Mouse (Mus musculus): ENCODE measurements around the gene Gm9903. TPM values are rescaled to one million over a fixed set of nuclear protein-coding genes. Genes with fewer than 3 reads are reported as not detected.

Gene Gm9903
- total RNA-seq (2021): 0.44 and 0.49 TPM in 2 replicates
- long read RNA-seq, experiment 1, partial matches to known transcripts: 0 of 1 reads
- long read RNA-seq, experiment 1, other reads (novel, unspliced or antisense): 1 of 1 reads
- long read RNA-seq, experiment 2: 0 reads

GRCm38 (mm10) chr5:33629301-33629987 is at the start of gene Gm9903, which contains the start of gene Fam53a:
Gm9903 (plus strand) TSS chr5:33629925.
Fam53a (minus strand) TSS chr5:33629635.
- peak; percentile 100 for DNase-seq

- no peak for DNase-seq
These were observed 49.4 kb upstream of the Gm9903 start for GRCm38 (mm10) chr5:33580336-33580735.

- DNase-seq: no peak
These were observed 42.1 kb upstream of the Gm9903 start for GRCm38 (mm10) chr5:33587498-33588058.

GRCm38 (mm10) chr5:33588066-33588465 is 41.7 kb upstream of the Gm9903 start:
- DNase-seq: no peak

GRCm38 (mm10) chr5:33589221-33589888 is 40.4 kb upstream of the Gm9903 start:
- peak; percentile 85 for DNase-seq

GRCm38 (mm10) chr5:33593620-33594019 is 36.1 kb upstream of the Gm9903 start:
- peak; percentile 27 for DNase-seq

GRCm38 (mm10) chr5:33605314-33605713 is 24.4 kb upstream of the Gm9903 start:
- DNase-seq: no peak

- no peak for DNase-seq
These were observed 23.1 kb upstream of the Gm9903 start for GRCm38 (mm10) chr5:33606631-33607030.

- DNase-seq: no peak
These were observed 22.3 kb upstream of the Gm9903 start for GRCm38 (mm10) chr5:33607434-33607833.

- DNase-seq: no peak
These were observed 20.5 kb upstream of the Gm9903 start for GRCm38 (mm10) chr5:33609226-33609625.

- DNase-seq: no peak
These were observed 17.9 kb upstream of the Gm9903 start for GRCm38 (mm10) chr5:33611795-33612194.

- peak; percentile 62 for DNase-seq
These were observed 15.3 kb upstream of the Gm9903 start for GRCm38 (mm10) chr5:33614391-33614790.

GRCm38 (mm10) chr5:33622671-33623070 is 7.1 kb upstream of the Gm9903 start:
- DNase-seq: no peak

GRCm38 (mm10) chr5:33623766-33624165 is 6.0 kb upstream of the Gm9903 start:
- no peak for DNase-seq

- peak; percentile 43 for DNase-seq
These were observed 1.8 kb upstream of the Gm9903 start for GRCm38 (mm10) chr5:33627968-33628367.

GRCm38 (mm10) chr5:33628820-33629300 is 865 bp upstream of the Gm9903 start:
- peak; percentile 72 for DNase-seq

- DNase-seq: peak; percentile 61
These were observed 336 bp downstream of the Gm9903 start for GRCm38 (mm10) chr5:33630061-33630460.

GRCm38 (mm10) chr5:33630615-33631014 is 890 bp downstream of the Gm9903 start:
- peak; percentile 21 for DNase-seq

GRCm38 (mm10) chr5:33632526-33632925 is 2.8 kb downstream of the Gm9903 start:
- no peak for DNase-seq

- DNase-seq: no peak
These were observed 5.6 kb downstream of the Gm9903 start for GRCm38 (mm10) chr5:33635361-33635760.

GRCm38 (mm10) chr5:33637606-33638350 is 8.1 kb downstream of the Gm9903 start:
- DNase-seq: no peak

GRCm38 (mm10) chr5:33638826-33639225 is 9.1 kb downstream of the Gm9903 start:
- no peak for DNase-seq

Data from adrenal gland, postnatal 14 days (tissue).